Mouse (Mus musculus): ENCODE measurements at regions not wholly inside any gene's neighbourhood (a gene's known extent, or its start where the extent isn't known, plus 50 kb on each side); places are given as distances from the start of the nearest gene placed in this dataset.

DNA sequence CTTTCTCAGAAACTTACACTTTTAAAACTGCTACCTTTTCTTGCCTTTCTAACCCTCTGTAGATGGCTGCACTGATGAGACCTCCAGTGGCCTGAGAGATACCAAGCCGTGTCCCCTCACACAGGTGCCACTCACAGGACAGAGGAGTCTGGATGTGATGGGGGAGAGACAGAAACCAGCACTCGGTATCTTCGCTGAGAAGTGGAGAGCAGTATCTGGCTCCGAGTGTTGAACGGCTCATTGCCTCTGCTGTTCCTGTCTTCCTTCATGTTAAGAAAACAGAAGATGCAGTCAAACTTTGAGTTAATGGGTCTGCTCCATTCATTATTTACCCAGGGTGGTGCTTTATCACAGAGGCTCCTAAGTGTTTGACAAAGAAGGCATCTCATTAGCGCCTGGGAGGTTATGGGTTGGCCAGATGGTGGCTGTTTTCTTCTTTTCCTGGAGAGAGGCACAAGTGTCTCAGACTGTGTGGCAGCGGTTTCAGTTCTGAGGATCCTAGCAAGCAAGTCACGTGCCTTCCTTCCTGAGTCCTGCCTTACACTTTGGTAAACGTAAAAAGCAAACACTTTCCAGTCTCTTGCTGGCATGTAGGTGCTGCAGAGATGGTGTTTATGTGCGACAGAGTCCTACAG, 248.6 kb downstream of the Sec16b start:
- Histone ChIP-seq H3K4me3 (replicated peaks; ENCODE audit: low read length) (no peak overlapping the region), H3K27ac (replicated peaks; ENCODE audit: low read depth, low read length) (no peak overlapping the region), H3K9me3 (ENCODE audit: control insufficient read depth, low read length) (no peaks in the 10 kb centered on the region), H3K4me2 (replicated peaks; ENCODE audit: low read depth, low read length, severe bottlenecking) (no peak overlapping the region), H3K36me3 (ENCODE audit: control insufficient read depth, insufficient read depth, low read length) (no peaks in the 10 kb centered on the region), H3K4me1 (ENCODE audit: control insufficient read depth, insufficient read depth, low read length) (no peaks in the 10 kb centered on the region), H3K27me3 (ENCODE audit: control insufficient read depth, insufficient read depth, low read length) (no peaks in the 10 kb centered on the region), H3K9ac (ENCODE audit: low read depth, low read length, severe bottlenecking) (no peak overlapping the region)
- ATAC-seq (ENCODE audit: low FRiP score, low read depth) (no peak), DNase-seq (ENCODE audit: low spot score) (no peak)
- no peak for TF ChIP-seq POLR2A (IDR thresholded peaks at IDR 0.05; ENCODE audit: borderline replicate concordance, extremely low read depth, insufficient read depth, insufficient read length)
- 44% methylated on average over 10 of the region's 10 CpGs for WGBS

DNA sequence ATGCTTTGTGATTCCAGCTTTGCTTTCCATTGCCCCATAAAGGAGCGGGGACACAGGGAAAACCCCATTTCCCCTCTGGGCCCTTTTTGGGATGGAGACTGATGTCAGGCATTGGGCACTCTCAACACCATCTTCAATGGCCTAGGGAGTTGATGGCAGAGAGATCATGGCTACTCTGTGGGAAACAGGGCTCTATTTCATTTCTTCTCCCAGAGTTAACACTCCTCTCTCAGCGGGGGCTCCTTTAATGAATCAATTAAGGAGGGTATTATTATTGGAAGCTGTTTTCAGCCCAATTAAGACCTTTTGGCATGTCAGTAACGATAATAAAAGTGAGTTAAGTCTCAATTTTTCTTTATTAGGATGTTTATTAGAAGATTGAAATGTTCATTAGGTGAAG, 250.4 kb downstream of the Sec16b start:
- Histone ChIP-seq H3K4me3 (replicated peaks; ENCODE audit: low read length) (no peak overlapping the region), H3K27me3 (ENCODE audit: control insufficient read depth, insufficient read depth, low read length) (no peaks in the 10 kb centered on the region), H3K27ac (replicated peaks; ENCODE audit: low read depth, low read length) (no peak overlapping the region), H3K4me1 (ENCODE audit: control insufficient read depth, insufficient read depth, low read length) (no peaks in the 10 kb centered on the region), H3K9ac (ENCODE audit: low read depth, low read length, severe bottlenecking) (no peak overlapping the region), H3K9me3 (ENCODE audit: control insufficient read depth, low read length) (no peaks in the 10 kb centered on the region), H3K36me3 (ENCODE audit: control insufficient read depth, insufficient read depth, low read length) (no peaks in the 10 kb centered on the region), H3K4me2 (replicated peaks; ENCODE audit: low read depth, low read length, severe bottlenecking) (no peak overlapping the region)
- no peak for TF ChIP-seq POLR2A (IDR thresholded peaks at IDR 0.05; ENCODE audit: borderline replicate concordance, extremely low read depth, insufficient read depth, insufficient read length)
- WGBS: 36% methylated on average over 3 of the region's 3 CpGs
- no peak for DNase-seq (ENCODE audit: low spot score)
- ATAC-seq (ENCODE audit: low FRiP score, low read depth): no peak

DNA sequence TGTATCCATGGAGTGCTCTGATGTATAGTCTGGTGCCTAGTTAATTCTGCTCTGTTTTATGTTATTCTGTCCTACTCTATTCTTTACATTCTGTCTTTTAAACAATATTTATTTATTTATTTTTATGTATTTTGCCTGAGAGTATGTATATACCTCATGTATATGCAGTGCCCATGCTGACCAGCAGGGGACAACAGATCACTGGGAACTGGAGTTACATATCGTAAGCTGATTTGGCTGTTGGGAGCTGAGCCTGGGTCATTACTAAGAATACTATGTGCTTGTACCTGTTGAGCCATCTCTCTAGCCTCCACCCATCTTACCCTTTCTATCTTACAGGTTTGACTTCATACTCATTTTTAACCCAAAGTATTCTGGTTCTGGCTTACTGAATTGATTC, 251.8 kb downstream of the Sec16b start:
- H3K36me3 ChIP-seq (ENCODE audit: control insufficient read depth, insufficient read depth, low read length): no peaks in the 10 kb centered on the region
- H3K4me3 ChIP-seq (replicated peaks; ENCODE audit: low read length): no peak overlapping the region
- no peak overlapping the region for H3K4me2 ChIP-seq (replicated peaks; ENCODE audit: low read depth, low read length, severe bottlenecking)
- 89% methylated on average over 1 of the region's 1 CpGs for WGBS
- ATAC-seq (ENCODE audit: low FRiP score, low read depth) (no peak), DNase-seq (ENCODE audit: low spot score) (no peak)
- no peaks in the 10 kb centered on the region for H3K9me3 ChIP-seq (ENCODE audit: control insufficient read depth, low read length)
- no peak overlapping the region for H3K9ac ChIP-seq (ENCODE audit: low read depth, low read length, severe bottlenecking)
- no peak for TF ChIP-seq POLR2A (IDR thresholded peaks at IDR 0.05; ENCODE audit: borderline replicate concordance, extremely low read depth, insufficient read depth, insufficient read length)
- H3K27ac ChIP-seq (replicated peaks; ENCODE audit: low read depth, low read length): no peak overlapping the region
- H3K27me3 ChIP-seq (ENCODE audit: control insufficient read depth, insufficient read depth, low read length): no peaks in the 10 kb centered on the region
- H3K4me1 ChIP-seq (ENCODE audit: control insufficient read depth, insufficient read depth, low read length): no peaks in the 10 kb centered on the region

DNA sequence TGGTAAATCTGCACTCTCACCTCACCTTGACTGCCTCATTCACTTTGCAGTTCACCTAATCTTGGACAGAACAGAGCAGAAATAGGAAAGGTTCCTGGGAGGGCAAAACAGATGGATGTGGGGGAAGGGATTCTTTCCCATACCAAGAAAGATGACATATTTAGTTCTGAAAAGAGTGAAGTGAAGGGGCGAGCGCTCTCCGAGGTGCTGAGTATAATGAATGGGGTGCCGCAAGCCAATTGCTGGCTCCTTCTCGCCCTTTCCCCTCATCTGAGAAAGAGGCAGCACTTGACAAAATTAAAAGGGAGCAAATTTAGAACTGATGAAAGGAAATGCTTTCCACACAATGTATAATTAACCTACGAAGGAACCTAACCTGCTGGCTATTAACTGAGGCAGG, 261.7 kb downstream of the Sec16b start:
- DNase-seq (ENCODE audit: low spot score): peak; percentile 52
- Histone ChIP-seq H3K9me3 (ENCODE audit: control insufficient read depth, low read length) (no peaks in the 10 kb centered on the region), H3K4me1 (ENCODE audit: control insufficient read depth, insufficient read depth, low read length) (no peaks in the 10 kb centered on the region), H3K9ac (ENCODE audit: low read depth, low read length, severe bottlenecking) (no peak overlapping the region), H3K36me3 (ENCODE audit: control insufficient read depth, insufficient read depth, low read length) (no peaks in the 10 kb centered on the region), H3K4me2 (replicated peaks; ENCODE audit: low read depth, low read length, severe bottlenecking) (no peak overlapping the region), H3K4me3 (replicated peaks; ENCODE audit: low read length) (no peak overlapping the region), H3K27me3 (ENCODE audit: control insufficient read depth, insufficient read depth, low read length) (no peaks in the 10 kb centered on the region), H3K27ac (replicated peaks; ENCODE audit: low read depth, low read length) (no peak overlapping the region)
- 25% methylated on average over 6 of the region's 6 CpGs for WGBS
- no peak for ATAC-seq (ENCODE audit: low FRiP score, low read depth)
- TF ChIP-seq POLR2A (IDR thresholded peaks at IDR 0.05; ENCODE audit: borderline replicate concordance, extremely low read depth, insufficient read depth, insufficient read length): no peak

DNA sequence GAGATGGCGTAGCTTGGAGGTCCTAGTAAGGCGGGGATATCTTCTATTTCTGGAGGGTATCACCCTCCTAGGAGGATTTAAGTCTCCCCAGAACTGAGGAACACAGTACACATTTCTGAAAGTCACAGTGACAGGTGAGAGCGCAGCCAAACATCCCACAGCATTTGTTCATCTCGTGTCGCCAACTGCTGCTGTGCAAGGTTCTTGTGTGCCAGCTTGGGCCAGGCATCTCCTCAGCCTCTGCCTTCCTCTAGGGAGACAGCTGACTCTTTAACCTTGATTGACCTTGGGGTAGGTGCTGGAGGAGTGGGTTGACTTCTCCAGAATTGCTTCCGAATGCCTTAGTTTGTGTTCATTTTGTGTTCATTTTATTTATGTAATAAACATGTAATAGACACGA, 291.2 kb downstream of the Sec16b start:
- ATAC-seq (ENCODE audit: low FRiP score, low read depth): no peak
- peaks cover 9% of the 10 kb centered on the region; the same call in 1 of the 2 replicates for H3K4me1 ChIP-seq (ENCODE audit: control insufficient read depth, insufficient read depth, low read length)
- H3K36me3 ChIP-seq (ENCODE audit: control insufficient read depth, insufficient read depth, low read length): no peaks in the 10 kb centered on the region
- H3K9me3 ChIP-seq (ENCODE audit: control insufficient read depth, low read length): no peaks in the 10 kb centered on the region
- H3K4me2 ChIP-seq (replicated peaks; ENCODE audit: low read depth, low read length, severe bottlenecking): no peak overlapping the region
- no peak for TF ChIP-seq POLR2A (IDR thresholded peaks at IDR 0.05; ENCODE audit: borderline replicate concordance, extremely low read depth, insufficient read depth, insufficient read length)
- H3K27me3 ChIP-seq (ENCODE audit: control insufficient read depth, insufficient read depth, low read length): no peaks in the 10 kb centered on the region
- no peak overlapping the region for H3K27ac ChIP-seq (replicated peaks; ENCODE audit: low read depth, low read length)
- whole genome bisulfite sequencing: 78% methylated on average over 7 of the region's 7 CpGs
- H3K4me3 ChIP-seq (replicated peaks; ENCODE audit: low read length): no peak overlapping the region
- DNase-seq (ENCODE audit: low spot score): no peak
- H3K9ac ChIP-seq (ENCODE audit: low read depth, low read length, severe bottlenecking): no peak overlapping the region
